In genomic region chr6:124640997-124641396, GRCm38 (mm10) we compare ENCODE assay signal across 10 mouse cellular contexts. TPM values are rescaled to one million over a fixed set of nuclear protein-coding genes. Genes with fewer than 3 reads are reported as not detected.
DNase-seq lines count a peak whose midpoint lies in the region; ATAC-seq and TF ChIP-seq lines count a peak whose summit lies in the region.
"Had no signal": no experiment of that assay in that cellular context is flagged by ENCODE, and none has a peak within 500 bp of the region (broad histone marks: within the 10 kb centered on the region; RNA-seq: fewer than 3 reads in every experiment).

No protein-coding gene starts in this region.

- H3K9ac ChIP-seq in neural tube, embryonic 15.5 days (replicated peaks): no peak overlapping the region
- H3K9ac ChIP-seq in kidney, postnatal 0 days (ENCODE audit: low read depth, low read length): no peak overlapping the region

- TF ChIP-seq CTCF in kidney, postnatal 0 days (IDR thresholded peaks at IDR 0.05; ENCODE audit: low read depth): peak; percentile 74

- WGBS in neural tube, embryonic 15.5 days: 47% methylated on average over 8 of the region's 8 CpGs
- 36% methylated on average over 8 of the region's 8 CpGs for WGBS in kidney, postnatal 0 days

- DNase-seq in neural tube, embryonic 10.5 days (ENCODE audit: extremely low spot score, low spot score): peak; percentile 49
- DNase-seq in adrenal gland, adult 8-10 months: peak; percentile 63
- peak; percentile 30 for DNase-seq in embryo, embryonic 11.5 days (ENCODE audit: low read depth, low spot score)
- peak; percentile 52 for DNase-seq in kidney, postnatal 0 days (ENCODE audit: low spot score)
- peak; percentile 76 to 81 for DNase-seq in lung, adult 18-20 months
- peak; percentile 51 to 61 for DNase-seq in right cerebral cortex, adult 2 months (ENCODE audit: low spot score in 2 of 2)
- DNase-seq in urinary bladder, postnatal 36 days (ENCODE audit: low spot score in 2 of 2): peak; percentile 64 to 77

- no peaks in the 10 kb centered on the region for H3K9me3 ChIP-seq in neural tube, embryonic 15.5 days (replicated peaks)
- no peaks in the 10 kb centered on the region for H3K9me3 ChIP-seq in kidney, postnatal 0 days (replicated peaks; ENCODE audit: low read length)

- ATAC-seq in neural tube, embryonic 15.5 days (ENCODE audit: low FRiP score): no peak
- peak; percentile 33; the same call in 1 of the 2 replicates for ATAC-seq in kidney, postnatal 0 days (replicated peaks; ENCODE audit: low FRiP score, low read depth)

- no peaks in the 10 kb centered on the region for H3K27me3 ChIP-seq in neural tube, embryonic 15.5 days (replicated peaks)
- H3K27me3 ChIP-seq in kidney, postnatal 0 days (ENCODE audit: insufficient read depth, low read length): no peaks in the 10 kb centered on the region

- no peak overlapping the region for H3K27ac ChIP-seq in neural tube, embryonic 15.5 days (replicated peaks)
- H3K27ac ChIP-seq in kidney, postnatal 0 days: no peak overlapping the region

- no peak overlapping the region for H3K4me2 ChIP-seq in neural tube, embryonic 15.5 days
- H3K4me2 ChIP-seq in kidney, postnatal 0 days (ENCODE audit: low read length): no peak overlapping the region

- H3K4me3 ChIP-seq in neural tube, embryonic 15.5 days (replicated peaks): no peak overlapping the region
- no peak overlapping the region for H3K4me3 ChIP-seq in kidney, postnatal 0 days (replicated peaks; ENCODE audit: low read depth, low read length)

- H3K36me3 ChIP-seq in neural tube, embryonic 15.5 days: no peaks in the 10 kb centered on the region
- H3K36me3 ChIP-seq in kidney, postnatal 0 days (ENCODE audit: insufficient read depth, low read length): no peaks in the 10 kb centered on the region

- no peaks in the 10 kb centered on the region for H3K4me1 ChIP-seq in neural tube, embryonic 15.5 days
- H3K4me1 ChIP-seq in kidney, postnatal 0 days (replicated peaks; ENCODE audit: insufficient read depth, low read length): no peaks in the 10 kb centered on the region

RNA-seq across cellular contexts. Expression of gene C1s2, which starts 5.1 kb away (rescaled TPM):
- polyA plus RNA-seq in neural tube, embryonic 15.5 days (2015; fragmentation: Nextera tagmentation; extraction: Ambion mirVana): 0.20 TPM in 1 of 2 replicates, not detected in the other
- 1 to 10 TPM; 1.8 to 4.1 (median 3.0) TPM for total RNA-seq in adrenal gland, adult 8-10 months (2022)
- polyA plus RNA-seq in kidney, postnatal 0 days (2015; fragmentation: Nextera tagmentation; extraction: Ambion mirVana): 0.34 and 0.51 TPM in 2 replicates
- total RNA-seq: hematopoietic stem cell, adult 5-6 weeks had no signal
- polyA plus RNA-seq: stomach, embryonic 14.5 days had no signal

RNA-seq across cellular contexts. Expression of gene Lpcat3, which starts 21.8 kb away (rescaled TPM):
- polyA plus RNA-seq in neural tube, embryonic 15.5 days (2015; fragmentation: Nextera tagmentation; extraction: Ambion mirVana): 47.2 and 56.6 TPM in 2 replicates
- total RNA-seq in adrenal gland, adult 8-10 months (2022): 100 to 1,000 TPM in 1 of 4 experiments, 10 to 100 TPM in 3; 75.1 to 111 (median 90.7) TPM
- 90.6 and 93.4 TPM in 2 replicates for polyA plus RNA-seq in kidney, postnatal 0 days (2015; fragmentation: Nextera tagmentation; extraction: Ambion mirVana)
